Mouse (Mus musculus) kidney, adult 2 months (tissue): ENCODE results near the gene Maml2.

ENCODE experiments used
- CTCF ChIP-seq: fragments of 200-500 bp; conservative IDR thresholded peaks from 2 replicates; pipeline ENCODE4 v1.5.1; 2011; ENCODE audit warnings: low read depth, mild to moderate bottlenecking, control low read depth, low read length, moderate library complexity, mixed read lengths; ENCODE audit not compliant: insufficient read depth, insufficient read length
- POLR2A ChIP-seq: fragments of 200-500 bp; IDR thresholded peaks from one replicate; pipeline ENCODE4 v1.6.1; 2011; ENCODE audit warnings: low read depth, low read length, control low read depth

DNA sequence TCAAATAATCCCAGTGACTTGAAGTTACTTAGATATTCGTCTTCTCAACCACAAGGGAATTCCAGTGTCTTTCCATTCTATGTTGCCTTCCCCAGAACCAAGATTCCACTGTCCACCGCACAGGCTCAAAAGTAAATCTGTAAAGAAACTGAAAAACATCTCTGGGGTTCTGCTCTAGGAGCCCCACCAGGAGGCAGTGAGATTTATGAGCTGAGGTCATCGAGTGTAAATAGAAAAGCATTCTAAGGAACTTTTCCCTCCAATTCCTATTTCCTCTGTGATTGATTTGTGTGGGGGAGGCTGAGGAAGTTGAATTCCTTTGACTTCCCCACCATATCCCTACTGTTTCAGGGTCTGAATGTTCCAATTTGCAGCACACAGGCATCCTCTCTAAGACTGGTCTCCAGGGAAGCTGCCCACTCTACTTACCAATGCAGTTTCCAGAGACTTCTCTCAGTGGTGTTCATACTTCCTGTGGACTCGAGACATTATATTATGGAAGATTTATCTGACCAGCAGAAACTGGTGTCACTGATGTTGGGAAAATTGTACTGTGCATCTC is 261.1 kb downstream of the Maml2 start:
- TF ChIP-seq CTCF (no peak), POLR2A (no peak)
